Mouse (Mus musculus) liver (tissue): ENCODE measurements around the gene Ces1f.
"Not testable (repeated sequence)": the region's sequence is repeated elsewhere in the genome, so short reads cannot be mapped to it uniquely, and the experiment has no call there.

ENCODE experiments used
- DNase-seq: peaks from one replicate; pipeline ENCODE4 v3.0.0-alpha.2; 2020; ENCODE audit warnings: mixed read lengths

The Ces1f gene

DNA sequence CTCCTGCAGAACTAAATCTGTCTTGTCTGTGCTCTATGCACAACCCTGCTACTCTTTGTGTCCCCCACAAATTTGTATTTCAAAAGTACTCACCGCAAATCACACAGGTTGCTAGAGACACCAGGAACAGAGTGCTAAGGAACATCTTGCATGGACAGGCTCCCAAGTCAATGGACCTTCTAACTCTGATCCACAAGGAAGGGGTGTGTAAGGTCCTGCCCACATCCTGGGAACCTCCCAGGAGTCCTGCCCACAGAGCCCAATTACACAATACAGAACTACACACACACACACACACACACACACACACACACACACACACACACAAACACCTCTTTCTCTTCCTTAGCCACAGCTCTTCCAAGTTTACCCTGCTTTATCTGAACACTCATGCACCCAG is at the start of gene Ces1f:
Gene Ces1f, minus strand, starts transcription at position 192 of the 400 bp plus-strand sequence.
- DNase-seq, result no peak

DNA sequence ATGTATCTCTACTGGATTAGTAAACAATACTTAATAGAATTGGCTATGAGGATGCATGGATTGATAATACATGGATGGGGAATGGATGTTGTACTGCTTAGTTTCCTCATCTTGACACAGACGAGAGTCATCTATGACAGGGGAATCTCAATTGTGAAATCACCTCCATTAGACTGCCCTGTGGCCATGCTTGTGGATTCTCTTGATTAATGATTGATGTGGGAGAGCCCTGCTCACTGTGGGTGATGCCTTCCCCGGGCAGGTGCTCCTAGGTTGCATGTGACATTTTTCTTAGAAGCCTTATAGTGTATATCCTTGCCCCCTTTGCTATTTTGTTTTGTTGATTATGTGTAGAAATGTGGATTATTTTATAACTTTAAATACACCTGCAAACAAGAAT is 45.6 kb upstream of the Ces1f start:
- DNase-seq, result no peak

DNA sequence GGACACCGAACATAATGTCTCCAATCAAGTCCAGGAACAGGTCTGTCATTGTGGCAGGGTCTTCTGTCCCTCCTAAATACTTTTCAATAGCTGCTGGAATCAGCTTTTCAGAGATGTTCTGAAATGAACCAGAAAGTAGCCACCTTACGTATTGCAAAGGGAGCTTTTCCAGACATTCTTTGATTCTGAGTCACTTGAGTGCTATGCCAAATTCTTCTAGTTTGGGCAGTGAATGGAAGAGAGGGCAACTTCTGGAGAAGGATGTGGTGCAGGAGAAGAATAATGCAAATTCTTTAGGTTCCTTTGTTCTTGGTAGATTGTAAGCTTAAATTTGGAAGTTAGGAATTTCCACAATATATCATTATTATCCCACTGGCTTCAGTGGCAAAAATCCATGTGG is 37.5 kb upstream of the Ces1f start:
- DNase-seq, result no peak

DNA sequence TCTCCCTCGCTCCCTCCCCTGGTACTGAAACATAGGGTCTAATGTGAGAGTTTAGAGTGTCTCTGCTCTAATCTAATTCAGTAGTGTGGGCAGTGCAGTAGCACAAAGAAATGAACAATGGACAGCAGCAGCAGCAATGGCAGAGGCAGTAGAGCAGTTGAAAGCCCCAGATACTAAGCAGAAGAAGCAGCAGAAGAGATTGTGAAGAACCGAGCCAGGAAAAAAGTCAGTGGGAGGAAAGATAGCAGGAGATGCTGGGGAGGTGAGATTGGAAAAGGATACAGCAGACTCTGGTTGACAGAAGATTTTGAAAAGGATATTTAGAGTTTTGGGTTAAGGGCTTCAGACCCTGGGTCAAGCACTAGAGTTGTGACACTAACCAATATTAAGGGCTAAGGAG is 36.0 kb upstream of the Ces1f start:
- DNase-seq, result no peak

DNA sequence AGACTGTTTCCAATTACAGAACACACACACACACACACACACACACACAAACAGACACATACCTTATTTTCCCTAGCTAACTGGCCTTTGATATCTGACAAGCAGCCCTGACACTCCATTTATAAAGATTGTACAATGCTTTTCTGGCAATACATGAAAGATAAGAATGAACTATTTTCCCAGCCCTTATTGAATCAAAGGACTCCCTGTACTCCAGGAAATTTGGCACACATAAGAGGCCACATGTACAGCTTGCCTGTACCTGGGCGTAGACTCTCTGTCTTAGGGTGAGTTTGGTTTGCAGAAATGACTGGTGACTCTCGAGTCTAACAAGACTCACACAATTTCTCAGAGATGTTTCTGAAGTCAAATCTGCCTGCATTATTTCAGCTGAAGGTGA is 4.3 kb upstream of the Ces1f start:
- no peak for DNase-seq

DNA sequence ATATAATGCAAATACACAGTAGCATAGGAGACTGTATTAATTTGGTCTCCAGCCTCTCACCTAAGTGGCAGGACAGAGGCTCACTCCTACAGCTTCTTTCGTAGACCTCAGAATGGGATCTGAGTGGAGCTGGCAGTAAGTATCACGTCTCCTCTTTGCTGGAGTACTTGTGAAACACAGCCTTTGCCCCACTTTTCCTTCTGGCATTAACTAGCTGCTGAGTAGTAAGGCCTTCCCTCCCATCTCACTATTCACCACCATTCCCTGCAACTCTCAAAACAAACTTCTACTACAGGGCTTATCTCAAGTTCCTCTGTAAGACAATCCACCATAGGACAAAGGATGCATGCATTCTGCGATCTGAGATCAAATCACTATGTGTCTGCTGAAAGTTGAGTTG is 2.8 kb upstream of the Ces1f start:
- no peak for DNase-seq

DNA sequence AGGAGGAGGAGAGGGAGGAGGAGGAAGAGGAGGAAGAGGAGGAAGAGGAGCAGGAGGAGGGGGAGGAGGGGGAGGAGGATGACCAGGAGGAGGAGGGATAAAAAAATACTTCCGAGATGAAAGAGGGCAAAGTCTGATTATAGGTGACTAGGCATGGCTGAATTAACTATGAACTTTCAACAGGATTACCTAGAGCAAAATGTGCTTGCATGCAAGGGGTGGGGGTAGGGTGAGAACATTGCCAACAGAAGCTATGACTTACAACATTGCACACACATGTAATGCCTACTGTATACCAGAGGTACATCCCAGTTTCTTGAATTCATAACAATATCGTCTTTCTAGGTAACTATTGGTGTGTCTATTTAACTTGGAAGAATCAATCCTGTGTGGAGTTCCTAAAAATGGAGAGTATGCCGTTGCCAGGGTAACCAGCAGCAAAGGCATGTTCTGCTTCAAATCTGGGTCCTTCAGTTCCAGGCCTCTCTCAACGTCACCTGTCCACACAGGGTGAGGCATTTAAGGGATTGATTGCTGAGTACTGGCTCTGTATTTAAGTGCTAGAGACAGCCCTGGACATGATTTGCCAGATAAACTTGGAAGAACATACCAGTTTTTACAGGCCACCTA is 1.3 kb downstream of the Ces1f start:
- no peak for DNase-seq

DNA sequence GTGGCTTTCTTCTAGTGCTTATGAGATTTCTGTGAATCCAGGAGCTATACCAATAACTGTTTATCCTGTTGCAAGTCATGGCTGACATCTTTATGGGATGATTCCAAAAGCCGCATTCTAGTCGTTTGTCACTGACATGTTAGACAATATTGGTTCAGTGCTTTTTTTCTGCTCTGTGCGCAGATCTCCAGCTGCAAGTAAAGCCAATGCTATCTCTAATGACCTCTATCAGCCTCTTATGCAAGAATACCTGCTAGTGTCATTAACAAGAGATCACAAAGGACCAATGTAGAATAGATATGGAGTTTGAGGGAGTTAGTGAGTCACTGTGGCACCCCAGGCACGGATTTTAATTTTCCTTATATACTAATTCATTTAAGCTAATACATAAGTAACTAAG is 4.9 kb downstream of the Ces1f start:
- no peak for DNase-seq

DNA sequence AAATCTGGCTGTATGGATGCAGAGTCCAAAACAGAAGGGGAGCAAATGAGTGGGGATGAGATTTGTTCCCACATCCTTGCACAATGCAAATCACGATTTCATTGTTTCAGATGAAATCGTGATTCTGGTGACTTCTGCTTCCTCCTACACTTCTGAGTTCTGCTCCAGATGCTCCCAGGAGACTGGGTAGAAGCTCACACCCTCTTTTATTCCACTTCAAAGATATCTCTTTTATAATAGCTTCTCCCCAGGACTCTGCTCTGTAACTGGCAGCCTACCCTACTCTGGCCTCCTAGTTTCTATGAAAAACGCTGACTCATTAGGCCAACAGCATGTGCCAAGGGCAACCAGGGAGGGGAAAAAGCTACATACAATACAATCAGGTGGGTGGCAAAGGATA is 6.2 kb downstream of the Ces1f start:
- no peak for DNase-seq

DNA sequence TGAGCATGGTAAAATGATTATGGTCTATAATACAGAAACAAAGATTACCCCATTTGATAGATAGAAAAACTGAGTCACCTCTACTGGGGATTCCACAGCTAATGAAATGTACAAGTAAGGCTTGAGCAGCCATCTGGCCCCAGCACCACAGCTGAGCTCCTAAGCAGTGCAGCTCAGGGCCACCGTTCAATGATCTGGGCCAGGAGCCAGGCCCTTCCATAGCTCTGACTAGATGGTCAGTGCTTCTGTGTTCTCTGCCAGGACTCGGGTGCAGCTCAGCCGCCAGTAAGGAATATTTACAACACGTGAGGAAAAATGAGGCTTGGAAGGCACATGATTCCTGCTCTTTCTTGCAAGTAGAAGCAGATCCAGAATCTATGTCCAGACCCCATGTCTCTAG is 6.9 kb downstream of the Ces1f start:
- DNase-seq, result no peak

DNA sequence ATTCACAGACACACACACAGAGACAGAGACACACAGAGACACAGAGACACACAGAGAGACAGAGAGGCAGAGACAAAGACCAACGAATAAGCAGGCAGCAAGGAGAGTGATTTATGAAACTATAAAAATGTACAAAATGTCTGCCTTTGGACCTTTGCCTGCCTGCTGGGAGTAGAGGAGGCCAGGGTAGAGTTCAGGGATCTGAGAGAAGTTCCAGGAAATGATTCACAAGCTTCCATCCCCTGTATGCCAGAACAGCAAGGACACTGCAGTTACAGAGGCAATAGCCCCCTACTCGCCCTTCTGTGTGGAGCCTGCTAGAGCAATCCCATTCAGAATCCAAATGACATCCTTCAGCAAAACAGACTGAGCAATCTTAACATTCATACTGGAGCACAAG is 18.1 kb downstream of the Ces1f start:
- no peak for DNase-seq

DNA sequence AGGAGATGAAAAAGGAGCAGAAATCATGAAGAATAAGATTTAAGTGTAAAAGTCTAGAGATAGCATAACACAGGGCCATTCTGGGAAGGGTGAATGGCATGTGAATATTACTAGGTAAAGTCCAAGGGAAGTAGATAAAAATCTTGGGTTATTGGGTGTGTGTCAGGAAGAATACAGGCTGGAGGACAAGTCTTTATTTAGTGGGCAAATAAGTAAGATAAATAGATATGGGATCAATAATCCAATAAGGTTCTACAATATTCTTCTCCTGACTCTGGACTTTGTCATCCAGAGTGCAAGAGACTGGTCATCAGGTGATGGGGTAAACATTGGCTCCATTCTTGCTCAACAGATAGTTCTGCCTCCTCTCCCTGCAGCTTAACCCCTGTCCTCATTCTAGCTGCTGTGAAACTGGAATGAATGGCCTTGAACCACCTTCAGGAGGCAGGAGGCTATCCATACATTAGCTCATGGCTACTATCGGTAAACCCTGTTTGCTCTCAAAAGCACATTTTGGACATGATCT is 27.1 kb downstream of the Ces1f start:
- DNase-seq, result no peak

DNA sequence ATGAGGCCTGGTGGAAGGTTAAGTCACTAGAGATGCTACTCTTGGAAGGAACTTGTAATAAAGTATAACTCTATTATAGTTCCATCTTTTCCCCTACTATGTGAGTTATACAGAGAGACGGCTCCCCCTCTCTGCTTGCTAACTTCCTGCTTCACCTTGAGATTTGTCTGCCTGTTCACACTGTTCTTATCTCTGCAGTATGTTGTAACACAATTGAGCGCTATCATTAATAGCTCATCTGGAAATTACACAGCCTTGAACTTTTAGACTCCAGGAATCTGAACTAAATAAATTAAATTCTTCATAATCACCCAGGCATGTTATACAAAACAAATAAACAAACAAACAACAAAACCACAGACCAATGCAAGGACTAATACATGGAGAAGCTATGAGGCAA is 33.5 kb downstream of the Ces1f start:
- no peak for DNase-seq

DNA sequence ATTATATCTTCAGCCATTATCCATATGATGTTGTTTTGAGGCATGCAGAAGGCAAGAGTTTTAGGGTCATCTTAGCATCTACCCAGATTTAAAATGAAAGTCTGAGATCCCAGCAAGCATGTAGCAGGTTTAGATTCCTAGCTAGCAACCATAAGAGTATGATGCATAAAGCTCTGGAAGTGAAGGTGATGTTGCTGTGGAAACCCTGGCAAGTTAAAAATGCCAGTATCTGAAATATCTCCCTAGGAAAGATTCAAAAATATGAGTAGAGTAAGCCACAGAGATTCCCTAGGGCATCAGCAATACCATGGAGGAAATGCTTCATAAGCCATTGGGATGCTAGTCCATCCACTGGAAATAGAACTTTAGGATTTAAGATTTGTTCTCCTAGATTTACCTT is 39.7 kb downstream of the Ces1f start:
- no peak for DNase-seq

DNA sequence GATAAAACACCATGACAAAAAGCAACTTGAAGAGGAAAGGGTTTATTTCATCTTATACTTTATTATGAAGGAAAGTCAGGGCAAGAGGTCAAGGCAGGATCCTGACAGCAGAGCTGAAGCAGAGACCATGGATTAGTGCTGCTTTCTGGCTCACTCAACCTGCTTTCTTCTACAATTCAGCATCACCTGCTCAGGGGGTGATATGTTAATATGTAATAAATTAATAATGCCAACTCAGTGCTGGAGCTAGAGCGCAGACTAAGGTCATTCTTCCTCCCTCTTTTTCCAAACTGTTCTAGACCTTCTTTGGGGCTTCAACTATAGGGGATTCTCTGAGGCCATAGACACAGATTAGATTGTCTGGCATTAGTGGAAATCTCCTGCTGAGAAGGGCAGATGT is 43.9 kb downstream of the Ces1f start:
- DNase-seq, result no peak

DNA sequence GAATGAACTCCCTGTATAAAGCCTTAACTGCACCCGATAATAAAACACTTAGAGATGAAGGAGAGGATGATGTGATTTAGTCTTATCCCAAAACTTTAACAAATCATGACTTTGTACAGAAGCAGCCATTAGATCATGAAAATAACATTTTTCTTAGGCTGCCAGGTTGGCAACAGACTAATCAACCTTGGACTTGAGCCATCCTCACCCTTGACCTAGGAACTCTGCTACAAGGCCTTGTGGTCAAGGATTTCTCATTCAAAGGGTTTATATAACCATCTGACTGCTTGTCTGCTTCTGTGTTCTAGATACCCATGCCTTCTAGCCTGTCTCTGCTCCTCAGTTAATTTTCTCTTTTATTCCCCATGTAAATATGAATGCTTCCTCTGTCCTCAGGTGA is 44.8 kb downstream of the Ces1f start:
- DNase-seq, result no peak

DNA sequence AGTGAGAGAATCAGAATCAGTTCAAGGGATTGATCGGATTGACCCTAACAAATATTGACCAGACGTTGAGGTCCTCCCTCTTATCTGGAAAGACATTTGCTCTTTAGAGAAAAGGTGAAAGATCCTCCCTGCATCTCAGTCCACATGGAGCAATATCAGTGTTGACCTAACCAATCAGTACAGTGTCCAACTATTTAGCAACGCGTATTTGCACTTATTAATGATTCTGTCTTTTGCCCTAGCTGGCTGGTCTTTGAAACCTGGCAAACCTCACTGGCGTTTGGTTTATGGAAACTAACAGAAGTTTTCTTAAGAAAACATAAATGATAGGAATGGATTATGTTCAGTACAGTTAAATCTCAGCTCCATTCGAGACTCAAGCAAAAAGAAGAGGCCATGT is 45.5 kb downstream of the Ces1f start:
- no peak for DNase-seq

DNA sequence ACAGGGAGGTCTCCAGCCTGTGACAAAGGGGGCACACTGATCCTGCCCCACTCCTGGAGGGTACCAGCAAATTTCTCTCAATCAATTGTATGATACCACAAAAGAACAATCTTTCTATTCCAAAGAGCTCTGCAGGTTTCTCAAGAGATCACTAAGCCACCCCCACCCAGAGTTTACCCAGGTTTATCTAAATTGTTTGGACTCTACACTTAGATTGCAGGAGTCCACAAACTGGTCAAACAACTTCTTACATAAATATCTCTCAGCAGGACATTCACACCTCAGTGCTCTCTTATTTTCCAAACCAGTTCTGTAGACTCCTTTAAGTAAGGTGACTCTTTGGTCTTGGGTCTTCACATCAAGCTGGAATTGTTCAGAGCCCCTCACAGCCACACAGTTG is 50.1 kb downstream of the Ces1f start, which contains the start of gene Ces1e:
Gene Ces1e, minus strand, starts transcription at position 174 of the 400 bp plus-strand sequence.
- no peak for DNase-seq

DNA sequence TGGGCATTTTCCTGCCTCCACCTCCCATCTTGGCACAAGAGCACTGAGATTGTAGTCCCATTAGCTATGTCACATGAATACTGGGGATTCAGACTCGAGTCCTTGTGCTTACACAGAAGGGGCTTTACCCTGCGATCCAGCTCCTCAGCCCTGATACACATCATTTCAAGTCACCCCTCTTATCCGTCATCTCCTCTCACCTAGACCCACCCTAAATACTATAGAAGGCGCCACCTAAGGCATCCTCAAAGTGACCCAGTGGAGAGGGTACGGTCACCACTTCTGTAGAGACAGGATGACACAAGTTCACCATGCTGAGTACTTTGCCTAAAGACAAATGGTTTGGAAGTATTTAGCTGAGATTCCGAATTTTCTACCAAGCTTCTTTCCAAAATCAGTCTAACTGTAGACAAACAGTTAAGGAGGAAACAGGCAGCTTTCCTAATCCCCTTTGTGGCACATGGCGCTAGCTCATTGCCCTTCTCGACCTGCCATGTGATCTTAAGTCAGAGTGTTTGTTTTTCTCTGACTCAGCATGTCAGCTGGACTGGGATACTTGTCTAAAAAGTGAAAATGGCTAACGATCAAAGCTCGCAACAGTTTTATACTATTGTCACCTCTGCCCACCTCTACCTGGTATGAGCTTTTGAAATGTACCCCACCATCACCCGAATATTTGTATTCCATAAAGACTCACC is 50.7 kb downstream of the Ces1f start:
- DNase-seq, result no peak

DNA sequence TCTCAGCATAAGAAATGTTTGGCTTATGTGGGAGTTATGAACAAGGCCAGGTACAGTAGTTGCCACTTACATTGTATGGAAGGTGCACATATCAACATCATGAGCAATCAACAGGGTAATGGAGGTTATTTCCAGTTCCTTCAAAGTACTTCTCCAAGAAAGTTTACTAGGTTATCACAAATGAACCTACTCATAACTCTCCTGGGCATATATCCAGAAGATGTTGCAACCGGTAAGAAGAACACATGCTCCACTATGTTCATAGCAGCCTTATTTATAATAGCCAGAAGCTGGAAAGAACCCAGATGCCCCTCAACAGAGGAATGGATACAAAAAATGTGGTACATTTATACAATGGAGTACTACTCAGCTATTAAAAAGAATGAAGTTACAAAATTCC is 53.1 kb downstream of the Ces1f start:
- DNase-seq, result not testable (repeated sequence)

DNA sequence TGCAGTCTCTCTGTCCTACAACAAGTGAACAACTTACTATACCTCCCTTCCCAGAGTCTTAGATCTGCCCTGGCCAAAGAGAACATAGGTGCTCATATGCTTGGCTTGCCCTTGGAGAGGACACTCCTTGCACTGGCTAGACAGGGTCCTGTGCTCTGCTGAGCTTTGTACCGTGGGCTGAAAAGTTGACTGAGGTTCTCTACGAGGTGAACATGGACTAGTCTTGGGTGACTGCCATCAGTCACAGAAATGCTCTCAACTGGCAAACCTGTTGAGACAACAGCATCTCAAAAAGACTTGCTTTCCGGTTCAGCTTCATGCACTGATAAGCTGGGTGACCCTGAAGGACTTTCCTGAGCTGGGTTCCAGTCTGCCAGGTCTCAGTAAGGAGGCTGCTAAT is 57.7 kb downstream of the Ces1f start:
- DNase-seq, result no peak

DNA sequence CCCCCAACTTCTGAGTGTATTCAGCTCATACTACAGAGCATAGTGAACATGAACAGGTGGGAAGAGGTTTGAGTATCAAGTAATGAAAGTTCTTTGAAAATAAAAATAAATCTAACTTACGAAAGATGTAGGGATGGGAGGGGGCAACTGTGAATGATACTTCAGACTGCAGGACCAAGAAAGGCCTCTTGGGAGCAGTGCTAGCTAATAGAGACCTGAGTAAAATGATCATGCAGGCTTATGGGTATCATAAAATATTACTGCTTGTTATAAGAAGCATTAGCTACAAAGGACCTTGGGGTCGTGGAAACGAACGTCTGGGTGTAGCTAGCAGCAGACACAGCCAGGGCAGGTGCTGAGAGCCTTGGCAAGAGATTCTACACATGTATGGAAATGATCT is 61.7 kb downstream of the Ces1f start:
- DNase-seq, result no peak

DNA sequence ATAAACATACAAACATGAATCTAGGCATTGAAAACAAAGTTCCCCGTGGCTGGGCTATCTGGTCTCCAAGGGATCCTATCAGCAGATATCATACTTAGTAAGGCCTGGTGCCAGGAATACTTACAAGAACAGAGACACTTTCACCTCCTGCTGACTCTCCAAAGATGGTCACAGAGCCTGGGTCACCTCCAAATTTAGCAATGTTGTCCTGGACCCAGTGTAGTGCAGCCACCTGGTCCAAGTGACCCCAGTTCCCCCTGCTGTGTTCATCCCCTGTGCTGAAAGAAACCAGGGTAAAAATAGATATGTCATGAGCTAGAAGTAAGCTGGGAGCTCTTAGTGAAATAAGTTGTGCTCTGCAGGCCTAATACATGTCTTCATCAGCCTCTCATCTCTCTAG is 62.2 kb downstream of the Ces1f start:
- DNase-seq, result no peak

DNA sequence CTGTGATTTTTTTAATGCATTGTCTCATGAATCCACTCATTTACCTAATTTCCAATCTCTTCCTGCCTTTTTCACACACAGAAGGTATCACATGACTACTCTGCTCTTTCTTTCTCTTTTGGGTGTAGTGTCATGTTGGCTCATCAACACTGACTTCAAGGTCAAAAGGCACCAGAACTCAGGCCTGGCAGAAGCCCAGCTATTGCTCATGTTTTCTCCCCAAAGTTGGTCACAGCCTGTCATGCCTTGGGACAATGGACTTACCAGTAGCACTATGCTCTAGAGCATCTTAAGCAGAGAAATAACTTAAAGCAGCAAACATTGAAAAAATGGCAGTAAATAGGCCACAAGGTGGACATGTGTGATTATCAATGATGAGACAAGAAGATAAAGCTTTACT is 68.5 kb downstream of the Ces1f start:
- DNase-seq, result no peak
